Mouse (Mus musculus): ENCODE measurements around the gene Tagln2. TPM values are rescaled to one million over a fixed set of nuclear protein-coding genes. Genes with fewer than 3 reads are reported as not detected.

Gene Tagln2
- total RNA-seq, 2 experiments from 2014 or later = 16.4 to 23.4 TPM

GRCm38 (mm10) chr1:172509983-172510382 lies 10.1 kb downstream of the Tagln2 start:
- Histone ChIP-seq H3K27ac (no peak overlapping the region), H3K4me3 (no peak overlapping the region)
- no peak for TF ChIP-seq CTCF (IDR thresholded peaks at IDR 0.05)
- intact Hi-C loops (cut with DNase I) = no loop called here
- DNase-seq = no peak

DNA sequence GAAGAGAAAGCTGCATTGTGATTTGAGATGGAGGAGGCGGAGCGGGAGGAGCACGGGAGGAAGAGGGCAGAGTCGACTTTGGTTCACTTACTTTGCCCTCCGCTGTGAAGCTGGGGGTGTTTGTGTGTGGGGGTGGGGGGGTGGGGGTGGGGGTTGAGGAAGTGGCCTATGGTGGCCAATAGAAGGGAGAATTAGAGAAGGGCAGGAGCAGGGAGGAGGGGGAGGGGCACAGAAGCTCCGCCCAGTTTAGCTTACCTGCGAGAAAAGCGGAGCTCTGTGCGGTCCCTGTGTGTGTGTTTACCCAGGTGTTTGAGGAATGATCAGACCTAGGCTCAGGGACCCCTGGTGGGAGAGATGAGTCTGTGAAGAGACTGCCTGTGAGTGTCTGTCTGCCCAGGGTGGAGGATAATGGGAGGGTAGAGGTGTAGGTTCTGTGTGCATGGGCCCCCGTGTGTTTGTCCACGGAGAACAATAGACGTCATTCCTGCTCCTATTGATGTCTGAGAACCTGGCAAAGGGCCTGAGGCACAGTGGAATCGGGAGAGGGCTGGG lies 10.7 kb downstream of the Tagln2 start:
- intact Hi-C loops (cut with DNase I) = no loop called here
- no peak overlapping the region for H3K4me3 ChIP-seq
- DNase-seq = no peak
- TF ChIP-seq CTCF (IDR thresholded peaks at IDR 0.05) = no peak
- H3K27ac ChIP-seq = peak overlapping the region; percentile 24; the same call in 1 of the 2 replicates

DNA sequence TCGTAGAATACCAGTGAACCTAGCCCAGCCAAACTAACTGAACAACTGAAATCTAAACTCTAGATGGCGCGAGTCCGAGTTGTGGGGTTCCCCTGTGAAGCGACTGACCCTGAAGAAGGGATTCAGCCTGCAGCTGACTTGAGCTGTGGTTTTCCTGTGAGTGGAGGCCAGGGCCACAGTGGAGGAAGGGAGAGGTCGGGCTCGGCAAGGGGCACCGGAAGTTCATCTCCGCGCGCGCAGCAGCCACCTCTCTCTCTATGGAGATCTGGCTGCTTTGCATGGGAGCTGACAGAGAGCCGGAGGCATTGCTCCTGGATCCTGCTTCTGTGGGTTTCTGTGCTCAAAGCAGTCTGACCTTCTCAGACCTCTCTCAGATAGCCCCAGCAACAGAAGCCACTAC lies 13.1 kb downstream of the Tagln2 start:
- peak overlapping the region; percentile 83 for H3K27ac ChIP-seq
- intact Hi-C loops (cut with DNase I) = no loop called here
- peak; percentile 36 for TF ChIP-seq CTCF (IDR thresholded peaks at IDR 0.05)
- DNase-seq = peak; percentile 69
- peak overlapping the region; percentile 54 for H3K4me3 ChIP-seq

DNA sequence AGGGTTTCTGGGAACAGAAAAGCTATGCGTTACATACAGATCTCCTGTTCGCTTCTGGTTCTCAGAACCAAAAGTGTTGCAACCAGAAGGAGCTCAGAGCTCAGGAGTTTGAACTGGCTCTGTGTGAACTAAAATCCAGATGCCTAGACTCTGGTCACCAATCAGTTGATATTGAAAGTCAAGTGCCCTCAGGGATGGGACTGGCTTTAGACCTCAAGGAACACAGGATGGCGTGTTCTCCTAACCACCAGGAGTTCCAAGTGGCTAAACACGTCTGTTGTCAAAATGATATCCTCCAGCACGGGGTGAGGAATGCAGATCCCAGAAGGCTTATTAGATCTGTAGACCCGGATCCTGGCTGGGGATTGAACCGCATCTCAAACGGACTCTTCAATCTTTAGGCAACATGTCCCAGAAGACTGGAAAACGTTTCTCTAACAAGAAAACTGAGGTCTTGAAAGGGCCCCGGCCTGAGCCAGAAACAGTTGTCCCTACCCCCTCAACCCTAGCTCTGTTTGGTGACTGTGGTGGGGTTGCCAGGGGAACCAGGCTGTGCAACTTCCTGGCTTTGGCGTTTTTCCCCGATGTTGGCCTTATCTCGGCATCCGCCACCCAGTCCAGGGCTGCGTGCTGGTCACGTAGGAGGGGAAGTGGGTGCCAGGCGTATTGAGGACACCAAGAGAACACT lies 13.8 kb downstream of the Tagln2 start:
- no peak for TF ChIP-seq CTCF (IDR thresholded peaks at IDR 0.05)
- intact Hi-C loops (cut with DNase I) = no loop called here
- DNase-seq = peak; percentile 68
- Histone ChIP-seq H3K27ac (peak overlapping the region; percentile 83), H3K4me3 (peak overlapping the region; percentile 54)

DNA sequence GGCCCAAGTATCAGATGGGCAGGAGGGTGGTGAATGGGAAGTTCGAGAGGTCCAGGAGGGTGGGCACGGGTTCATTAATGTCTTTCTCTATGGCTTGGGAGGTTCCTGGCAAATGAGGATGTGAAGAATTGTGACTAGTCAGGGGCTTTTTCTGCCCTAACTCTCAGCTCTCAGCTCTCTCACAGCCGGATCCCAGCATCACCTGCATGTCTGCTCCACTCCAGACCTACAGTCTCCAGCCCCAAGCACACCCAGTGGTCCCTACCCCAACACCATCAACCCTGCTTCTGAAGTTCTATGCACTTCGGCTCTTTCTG lies 14.3 kb downstream of the Tagln2 start:
- TF ChIP-seq CTCF (IDR thresholded peaks at IDR 0.05) = no peak
- peak overlapping the region; percentile 54 for H3K4me3 ChIP-seq
- H3K27ac ChIP-seq = peak overlapping the region; percentile 83
- DNase-seq = no peak
- intact Hi-C loops (cut with DNase I) = no loop called here

DNA sequence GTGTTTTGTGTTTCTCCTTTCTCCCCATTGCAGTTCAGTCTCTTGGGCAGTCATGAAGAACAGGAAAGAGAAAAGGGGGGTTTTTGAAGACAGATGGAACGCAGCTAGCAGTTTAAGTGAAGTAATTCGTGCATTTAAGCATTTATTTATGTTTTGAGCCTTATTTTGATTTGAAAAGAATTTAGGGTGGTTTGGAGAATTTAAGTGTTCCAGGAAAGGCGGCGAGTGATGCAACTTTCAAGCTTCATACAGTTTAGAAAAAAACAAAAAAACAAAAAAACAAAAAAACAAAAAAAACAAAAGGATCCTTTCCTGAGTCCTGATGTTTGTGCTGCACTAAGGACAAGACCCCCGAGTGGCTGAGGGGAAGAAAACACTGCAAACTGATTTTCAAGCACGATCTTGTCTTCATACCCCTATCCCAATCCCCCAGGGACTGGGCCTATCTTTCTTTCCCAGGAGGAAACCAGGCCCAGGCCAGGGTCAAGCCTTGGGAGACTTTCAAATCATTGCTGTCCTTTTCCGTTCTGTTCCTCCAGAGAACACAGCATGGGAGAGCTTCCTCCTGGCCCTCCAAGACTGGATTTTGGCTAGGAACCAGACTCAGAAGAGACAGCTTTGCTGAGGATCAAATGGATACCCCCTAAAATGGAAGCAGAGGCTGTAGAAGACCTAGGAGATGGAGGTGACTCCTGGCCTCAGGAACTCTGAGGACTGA lies 14.9 kb downstream of the Tagln2 start:
- H3K27ac ChIP-seq = peak overlapping the region; percentile 83
- intact Hi-C loops (cut with DNase I) = no loop called here
- H3K4me3 ChIP-seq = no peak overlapping the region
- DNase-seq = no peak
- TF ChIP-seq CTCF (IDR thresholded peaks at IDR 0.05) = no peak

DNA sequence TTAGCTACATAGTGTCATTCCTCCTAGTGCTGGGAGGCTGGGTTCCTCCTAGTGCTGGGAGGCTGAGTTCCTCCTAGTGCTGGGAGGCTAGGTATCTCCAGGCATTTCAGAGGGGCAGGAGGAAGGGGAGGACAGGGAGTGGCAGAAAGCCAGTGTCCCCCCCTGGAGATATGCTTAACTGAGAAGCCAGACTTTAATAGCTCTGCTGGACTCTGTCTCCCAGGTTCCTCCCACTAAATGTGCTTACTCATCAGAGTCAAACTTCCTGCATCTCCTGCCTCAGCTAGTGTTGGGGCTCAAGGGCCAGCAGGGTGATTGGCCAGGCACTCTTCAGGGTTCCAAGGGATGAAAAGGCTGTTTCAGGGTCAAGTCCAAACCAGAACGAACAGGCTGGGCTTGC lies 15.5 kb downstream of the Tagln2 start:
- intact Hi-C loops (cut with DNase I) = no loop called here
- TF ChIP-seq CTCF (IDR thresholded peaks at IDR 0.05) = no peak
- no peak for DNase-seq
- Histone ChIP-seq H3K4me3 (no peak overlapping the region), H3K27ac (peak overlapping the region; percentile 83)

GRCm38 (mm10) chr1:172518013-172518412 lies 18.2 kb downstream of the Tagln2 start:
- no peak for DNase-seq
- no peak overlapping the region for H3K4me3 ChIP-seq
- TF ChIP-seq CTCF (IDR thresholded peaks at IDR 0.05) = peak; percentile 51
- H3K27ac ChIP-seq = no peak overlapping the region
- intact Hi-C loops (cut with DNase I) = no loop called here

DNA sequence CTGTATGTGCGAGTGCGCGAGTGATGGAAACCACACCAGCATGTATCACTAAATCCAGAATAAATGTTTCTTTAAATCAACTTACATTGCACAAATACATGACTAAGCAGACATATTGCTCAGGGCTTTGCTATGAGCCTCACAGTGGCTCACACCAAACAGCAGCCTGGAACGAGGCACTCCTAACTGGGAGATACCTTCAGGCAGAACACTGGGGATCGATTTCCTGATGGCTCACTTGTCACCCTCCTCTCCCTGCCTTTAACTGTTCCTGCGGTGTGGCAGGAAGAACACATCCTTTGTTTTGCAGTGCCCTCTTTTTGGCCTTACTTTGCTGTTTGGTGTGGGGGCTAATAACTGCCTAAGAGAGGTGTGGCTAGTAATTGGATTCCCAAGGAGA lies 19.8 kb downstream of the Tagln2 start:
- intact Hi-C loops (cut with DNase I) = no loop called here
- H3K4me3 ChIP-seq = no peak overlapping the region
- DNase-seq = no peak
- no peak for TF ChIP-seq CTCF (IDR thresholded peaks at IDR 0.05)
- H3K27ac ChIP-seq = peak overlapping the region; percentile 28; the same call in 1 of the 2 replicates

GRCm38 (mm10) chr1:172520576-172521440 lies 21.0 kb downstream of the Tagln2 start, which contains the start of gene Cfap45:
Cfap45 (plus strand) TSS chr1:172520801.
- peak; percentile 83 for DNase-seq
- intact Hi-C loops (cut with DNase I) = no loop called here

GRCm38 (mm10) chr1:172522524-172522923 lies 22.7 kb downstream of the Tagln2 start:
- DNase-seq = no peak
- intact Hi-C loops (cut with DNase I) = no loop called here
- TF ChIP-seq CTCF (IDR thresholded peaks at IDR 0.05) = no peak
- H3K27ac ChIP-seq = peak overlapping the region; percentile 51; the same call in 1 of the 2 replicates
- H3K4me3 ChIP-seq = no peak overlapping the region

More at GRCm38 (mm10) chr1:172520576-172521440, 21.0 kb downstream of the Tagln2 start, which contains the start of gene Cfap45:
- Histone ChIP-seq H3K4me3 (peak within 1 kb of the TSS; percentile 64), H3K27ac (peak within 1 kb of the TSS; percentile 79)
- TF ChIP-seq CTCF (IDR thresholded peaks at IDR 0.05) = no peak

GRCm38 (mm10) chr1:172523699-172524101 lies 23.9 kb downstream of the Tagln2 start:
- TF ChIP-seq CTCF (IDR thresholded peaks at IDR 0.05) = no peak
- intact Hi-C loops (cut with DNase I) = loop anchor here (2.0 kb wide), 1 partner anchor 23 kb away; the partner anchor contains the start of gene Tagln2
- Histone ChIP-seq H3K27ac (peak overlapping the region; percentile 61; the same call in 1 of the 2 replicates), H3K4me3 (no peak overlapping the region)
- DNase-seq = peak; percentile 39

All from gastrocnemius, adult 2 months (tissue).